Mouse (Mus musculus) bone marrow macrophage, adult 2 months (primary cell): ENCODE results near the gene Chst14.

Experiments used
- CTCF ChIP-seq: IDR thresholded peaks from 2 replicates; pipeline ENCODE4 v1.5.1; 2012; ENCODE audit warnings: low read depth, mild to moderate bottlenecking, low read length, moderate library complexity
- POLR2A ChIP-seq: IDR thresholded peaks from 2 replicates; pipeline ENCODE4 v1.6.1; 2012; ENCODE audit warnings: mild to moderate bottlenecking, low read depth, low read length, borderline replicate concordance

DNA sequence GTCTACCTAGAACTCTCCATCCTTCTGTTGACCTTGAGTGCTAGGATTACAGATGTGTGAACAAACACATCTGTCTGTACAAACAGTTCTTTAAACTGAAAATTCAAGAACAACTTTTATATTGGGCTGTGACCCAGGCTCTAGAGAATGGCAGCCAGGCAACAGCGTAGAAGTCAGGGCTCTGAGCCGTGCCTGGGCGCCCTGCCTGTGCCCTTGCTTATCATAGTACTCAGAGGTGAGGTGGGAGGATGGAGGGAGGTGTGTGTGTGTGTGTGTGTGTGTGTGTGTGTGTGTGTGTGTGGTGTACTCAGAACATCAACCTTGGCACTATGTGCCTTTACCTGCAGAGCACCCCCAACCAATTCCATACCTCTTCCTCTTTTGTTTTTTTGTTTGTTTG is 18.5 kb upstream of the Chst14 start:
- no peak for TF ChIP-seq POLR2A
- no peak for TF ChIP-seq CTCF
